Mouse (Mus musculus) liver, embryonic 11.5 days (tissue): ENCODE results near the gene Spata31d1a. TPM values are rescaled to one million over a fixed set of nuclear protein-coding genes. Genes with fewer than 3 reads are reported as not detected.

Experiments
- ATAC-seq: fragments of 200-750 bp; cut with Nextera tagmentation; replicated peaks from 2 replicates; pipeline ENCODE4 v1.8.0; 2017; ENCODE audit warnings: moderate number of reproducible peaks, mild to moderate bottlenecking, moderate TSS enrichment, moderate library complexity; ENCODE audit not compliant: low FRiP score
- DNase-seq: peaks from one replicate; pipeline ENCODE4 v3.0.0-alpha.2; 2017; ENCODE audit warnings: low spot score
- H3K27ac ChIP-seq: fragments of 300-500 bp; sonication (generic); 2 replicates; pipeline ENCODE4 v1.5.1; 2014; ENCODE audit warnings: mild to moderate bottlenecking, low read depth, low read length, control low read depth
- H3K27me3 ChIP-seq: fragments of 300-500 bp; sonication (generic); replicated peaks from 2 replicates; pipeline ENCODE4 v1.6.1; 2014; ENCODE audit warnings: low read length, mixed read lengths; ENCODE audit not compliant: control insufficient read depth, insufficient read depth
- H3K36me3 ChIP-seq: fragments of 300-500 bp; sonication (generic); 2 replicates; pipeline ENCODE4 v1.6.1; 2014; ENCODE audit warnings: mild to moderate bottlenecking, low read length, moderate library complexity, mixed read lengths; ENCODE audit not compliant: control insufficient read depth, insufficient read depth
- H3K4me1 ChIP-seq: fragments of 300-500 bp; sonication (generic); replicated peaks from 2 replicates; pipeline ENCODE4 v1.6.1; 2014; ENCODE audit warnings: low read length, mixed read lengths; ENCODE audit not compliant: control insufficient read depth, insufficient read depth
- H3K4me2 ChIP-seq: fragments of 300-500 bp; sonication (generic); 2 replicates; pipeline ENCODE4 v1.6.1; 2014; ENCODE audit warnings: mild to moderate bottlenecking, control low read depth, moderate library complexity
- H3K4me3 ChIP-seq: fragments of 300-500 bp; sonication (generic); 2 replicates; pipeline ENCODE4 v1.5.1; 2014; ENCODE audit warnings: low read depth, low read length, control low read depth
- H3K9ac ChIP-seq: fragments of 300-500 bp; sonication (generic); 2 replicates; pipeline ENCODE4 v1.6.1; 2014; ENCODE audit warnings: low read depth, low read length, control low read depth
- H3K9me3 ChIP-seq: fragments of 300-500 bp; sonication (generic); 2 replicates; pipeline ENCODE4 v1.6.1; 2016; ENCODE audit warnings: low read length, inconsistent platforms, mixed read lengths; ENCODE audit not compliant: control insufficient read depth
- WGBS: fragments of 180-500 bp; shearing (Covaris S2); extraction: QIAGEN DNeasy Blood & Tissue Kit; methylation state at CpG from one replicate; pipeline ENCODE4 v1.1.7; 2014; 5-methylcytosine and 5-hydroxymethylcytosine counted together
- polyA plus RNA-seq: library from polyadenylated mRNA; unstranded; fragments of >200 nt; fragmentation: Nextera tagmentation; extraction: Ambion mirVana; gene quantifications from 2 replicates; pipeline ENCODE4 v1.2.1, GENCODE M21; 2014

Gene Spata31d1a
- polyA plus RNA-seq, 1 experiment from 2014 or later = 0.11 TPM

DNA sequence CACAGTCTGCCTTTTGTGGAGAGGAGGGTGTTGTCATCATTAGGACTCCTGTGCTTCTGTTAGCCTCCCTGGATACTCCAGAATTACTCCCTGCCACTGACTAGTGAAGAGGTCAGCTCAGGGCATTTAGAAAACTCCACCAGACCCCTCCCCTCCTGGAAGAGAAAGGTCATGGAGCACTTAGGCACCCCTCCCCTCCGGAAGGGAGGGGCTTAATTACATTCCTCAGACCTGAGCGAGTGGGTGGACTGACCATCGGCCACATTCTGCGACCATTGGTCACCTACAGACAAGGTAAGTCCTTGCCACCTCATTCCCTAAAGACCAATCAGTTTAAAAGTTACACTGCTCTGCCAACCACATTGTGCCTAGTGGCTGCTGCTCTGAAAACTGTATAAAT is 30.8 kb downstream of the Spata31d1a start:
- ATAC-seq (no peak), DNase-seq (no peak)
- WGBS = 53% methylated on average over 4 of the region's 4 CpGs
- Histone ChIP-seq H3K4me1 (peaks cover 21% of the 10 kb centered on the region), H3K9ac (no peak overlapping the region), H3K36me3 (no peaks in the 10 kb centered on the region), H3K9me3 (no peaks in the 10 kb centered on the region), H3K27me3 (no peaks in the 10 kb centered on the region), H3K4me3 (no peak overlapping the region), H3K4me2 (no peak overlapping the region), H3K27ac (no peak overlapping the region)

DNA sequence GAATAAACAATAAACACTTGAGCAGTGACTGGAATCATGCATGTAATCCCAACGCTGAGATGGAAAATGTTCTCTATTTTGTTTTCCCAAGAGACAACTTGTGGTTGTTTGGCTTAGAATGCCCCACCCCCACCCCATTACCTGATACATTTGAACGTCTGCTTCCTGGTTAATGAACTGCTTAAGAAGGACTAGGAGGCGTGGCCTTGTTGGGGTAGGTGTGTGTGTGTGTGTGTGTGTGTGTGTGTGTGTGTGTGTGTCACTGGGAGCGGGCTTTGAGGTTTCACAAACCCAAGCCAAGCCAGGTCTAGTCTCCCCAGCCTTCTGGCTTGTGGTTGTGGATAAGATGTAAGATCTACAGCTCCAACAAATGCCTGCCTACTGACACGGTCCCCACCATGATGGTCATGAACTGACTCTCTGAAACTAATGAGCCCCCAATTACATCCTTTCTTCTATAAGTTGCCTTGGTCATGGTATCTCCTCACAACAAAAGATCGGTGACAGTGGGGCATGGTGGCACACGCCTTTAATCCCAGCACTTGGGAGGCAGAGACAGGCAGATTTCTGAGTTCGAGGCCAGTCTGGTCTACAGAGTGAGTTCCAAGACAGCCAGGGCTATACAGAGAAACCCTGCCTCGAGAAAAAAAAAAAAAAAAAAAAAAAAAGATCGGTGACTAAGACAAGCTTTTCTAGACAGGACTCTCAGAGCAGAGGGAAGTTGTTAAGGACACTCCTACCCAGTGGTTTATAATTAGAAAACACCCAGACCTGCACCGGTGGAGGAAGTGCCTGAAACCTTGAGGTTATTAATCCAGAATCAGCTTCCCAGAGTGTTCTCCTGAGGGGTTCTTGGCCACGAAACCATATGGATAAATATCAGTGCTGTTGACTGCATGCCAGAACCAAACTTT is 33.6 kb downstream of the Spata31d1a start:
- Histone ChIP-seq H3K27ac (peak overlapping the region; percentile 85; the same call in 1 of the 2 replicates), H3K4me1 (peaks cover 37% of the 10 kb centered on the region), H3K4me2 (no peak overlapping the region), H3K27me3 (no peaks in the 10 kb centered on the region), H3K9ac (no peak overlapping the region), H3K36me3 (no peaks in the 10 kb centered on the region), H3K9me3 (no peaks in the 10 kb centered on the region), H3K4me3 (no peak overlapping the region; the same call in 1 of the 2 replicates)
- ATAC-seq = no peak
- no peak for DNase-seq
- 62% methylated on average over 12 of the region's 12 CpGs for WGBS

GRCm38 (mm10) chr13:59675151-59676011 is 34.7 kb downstream of the Spata31d1a start, which contains the start of gene Golm1:
Golm1 (minus strand) TSS chr13:59675811.
- no peaks in the 10 kb centered on the region for H3K9me3 ChIP-seq
- H3K4me2 ChIP-seq = peak within 1 kb of the TSS; percentile 76
- H3K36me3 ChIP-seq = no peaks in the 10 kb centered on the region
- H3K27me3 ChIP-seq = no peaks in the 10 kb centered on the region
- ATAC-seq (peak; percentile 88), DNase-seq (peak; percentile 76)
- peak within 1 kb of the TSS; percentile 89 for H3K4me3 ChIP-seq
- peak within 1 kb of the TSS; percentile 95 for H3K9ac ChIP-seq
- peak within 1 kb of the TSS; percentile 85 for H3K27ac ChIP-seq
- WGBS = under 1% methylated on average over 51 of the region's 61 CpGs
- H3K4me1 ChIP-seq = peaks cover 40% of the 10 kb centered on the region

DNA sequence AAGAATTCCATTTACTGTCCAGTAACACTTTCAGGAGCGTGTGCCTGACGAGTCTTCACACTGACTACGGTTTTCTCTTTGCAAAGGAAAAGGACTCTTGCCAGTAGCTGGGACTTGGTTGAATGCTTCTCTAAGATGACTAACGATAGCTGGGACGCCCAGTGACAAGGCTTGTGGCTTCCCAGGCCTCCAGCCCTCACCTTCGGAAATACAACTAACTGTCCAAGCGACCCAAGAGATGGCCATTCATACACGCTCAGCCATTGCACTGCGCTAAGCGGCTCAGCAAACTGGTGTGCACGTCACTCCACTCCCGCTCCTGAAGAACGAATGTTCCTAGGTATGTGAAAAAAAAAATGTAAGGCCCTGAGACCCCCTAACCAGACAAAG is 35.4 kb downstream of the Spata31d1a start:
- Histone ChIP-seq H3K4me3 (peak overlapping the region; percentile 89), H3K36me3 (no peaks in the 10 kb centered on the region), H3K9me3 (no peaks in the 10 kb centered on the region), H3K27me3 (no peaks in the 10 kb centered on the region), H3K4me1 (peaks cover 38% of the 10 kb centered on the region), H3K4me2 (peak overlapping the region; percentile 76), H3K27ac (peak overlapping the region; percentile 85), H3K9ac (peak overlapping the region; percentile 95)
- peak; percentile 65 for DNase-seq
- WGBS = under 1% methylated on average over 13 of the region's 13 CpGs
- no peak; the same call in 1 of the 2 replicates for ATAC-seq

DNA sequence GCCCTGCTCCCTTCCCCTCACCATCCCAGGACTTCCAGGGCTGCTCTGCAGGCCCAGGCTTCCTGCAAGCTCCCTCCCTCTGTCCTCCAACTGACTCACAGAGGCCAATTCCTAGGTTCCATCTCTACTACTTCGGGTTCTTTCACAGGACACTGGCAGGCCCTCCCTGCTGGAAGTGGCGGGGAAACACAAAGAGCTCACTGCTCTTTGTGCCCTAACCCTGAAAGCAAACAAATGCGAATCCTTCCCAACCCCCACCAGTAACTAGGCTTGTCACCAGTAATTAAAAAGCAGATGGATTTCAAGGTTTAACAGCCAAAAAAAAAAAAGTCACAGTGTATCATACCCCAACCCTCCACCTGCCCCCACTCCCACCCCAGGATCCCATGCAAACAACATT is 35.9 kb downstream of the Spata31d1a start:
- H3K9ac ChIP-seq = peak overlapping the region; percentile 95
- DNase-seq (no peak), ATAC-seq (no peak)
- no peaks in the 10 kb centered on the region for H3K36me3 ChIP-seq
- H3K4me3 ChIP-seq = peak overlapping the region; percentile 89
- no peaks in the 10 kb centered on the region for H3K27me3 ChIP-seq
- no peaks in the 10 kb centered on the region for H3K9me3 ChIP-seq
- H3K4me1 ChIP-seq = peaks cover 39% of the 10 kb centered on the region
- WGBS = 20% methylated on average over 3 of the region's 3 CpGs
- peak overlapping the region; percentile 36; the same call in 1 of the 2 replicates for H3K27ac ChIP-seq
- H3K4me2 ChIP-seq = peak overlapping the region; percentile 76

DNA sequence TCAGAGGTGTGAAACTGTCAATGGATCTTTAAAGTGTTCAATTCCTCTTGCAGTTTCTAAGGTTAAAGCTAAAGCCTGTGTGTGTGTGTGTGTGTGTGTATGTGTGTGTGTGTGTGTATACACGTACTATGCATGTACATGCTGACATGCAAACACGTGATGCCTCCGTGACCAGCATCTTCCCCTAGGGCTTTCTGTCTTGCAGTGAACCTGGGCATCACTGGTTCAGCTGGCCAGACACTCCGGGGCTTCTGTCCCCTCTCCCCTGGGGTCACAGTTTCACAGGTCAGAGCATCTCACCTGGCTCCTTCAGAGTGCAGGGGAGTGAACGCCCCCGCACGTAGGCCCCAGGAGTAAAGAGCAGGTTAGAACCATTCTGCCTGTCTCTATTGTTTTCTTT is 36.5 kb downstream of the Spata31d1a start:
- ATAC-seq = no peak
- H3K36me3 ChIP-seq = no peaks in the 10 kb centered on the region
- WGBS = 72% methylated on average over 7 of the region's 7 CpGs
- peak overlapping the region; percentile 57 for H3K9ac ChIP-seq
- DNase-seq = no peak
- H3K4me1 ChIP-seq = peaks cover 40% of the 10 kb centered on the region
- H3K4me2 ChIP-seq = peak overlapping the region; percentile 76
- H3K9me3 ChIP-seq = no peaks in the 10 kb centered on the region
- H3K27ac ChIP-seq = no peak overlapping the region
- H3K27me3 ChIP-seq = no peaks in the 10 kb centered on the region
- peak overlapping the region; percentile 89 for H3K4me3 ChIP-seq

GRCm38 (mm10) chr13:59672248-59672647 is 37.9 kb downstream of the Spata31d1a start:
- peak overlapping the region; percentile 28; the same call in 1 of the 2 replicates for H3K27ac ChIP-seq
- H3K4me1 ChIP-seq = peaks cover 47% of the 10 kb centered on the region
- H3K4me3 ChIP-seq = 0 out of 2 replicates have a peak overlapping the region, but pooled peaks have one; percentile 11
- ATAC-seq = no peak
- no peaks in the 10 kb centered on the region for H3K27me3 ChIP-seq
- WGBS = 37% methylated on average over 6 of the region's 6 CpGs
- no peak for DNase-seq
- H3K4me2 ChIP-seq = peak overlapping the region; percentile 50
- no peaks in the 10 kb centered on the region for H3K36me3 ChIP-seq
- no peaks in the 10 kb centered on the region for H3K9me3 ChIP-seq
- H3K9ac ChIP-seq = no peak overlapping the region

- peaks cover 50% of the 10 kb centered on the region for H3K4me1 ChIP-seq
- 56% methylated on average over 2 of the region's 2 CpGs for WGBS
- no peak overlapping the region; the same call in 1 of the 2 replicates for H3K4me2 ChIP-seq
- no peak for ATAC-seq
- H3K27ac ChIP-seq = peak overlapping the region; percentile 28; the same call in 1 of the 2 replicates
- no peaks in the 10 kb centered on the region for H3K9me3 ChIP-seq
- H3K4me3 ChIP-seq = no peak overlapping the region
- H3K27me3 ChIP-seq = no peaks in the 10 kb centered on the region
- H3K9ac ChIP-seq = no peak overlapping the region
- DNase-seq = no peak
- 0 out of 2 replicates have a peak, but pooled peaks cover 3% of the 10 kb centered on the region for H3K36me3 ChIP-seq
Measured at GRCm38 (mm10) chr13:59671521-59671920, 38.6 kb downstream of the Spata31d1a start.
